Mouse (Mus musculus): ENCODE measurements around the gene Retreg1.

GRCm38 (mm10) chr15:25943386-25944137 lies 100.6 kb downstream of the Retreg1 start:
- TF ChIP-seq POLR2A (IDR thresholded peaks at IDR 0.05; ENCODE audit: control insufficient read depth, extremely low read depth, insufficient read depth, low read length, poor library complexity) (no peak), CTCF (IDR thresholded peaks at IDR 0.05; ENCODE audit: borderline replicate concordance, control insufficient read depth, extremely low read depth, insufficient read depth, low read length, poor library complexity) (no peak)
